Mouse (Mus musculus) erythroblast, embryonic 14.5 days (primary cell): ENCODE results near the gene Bcas3. TPM values are rescaled to one million over a fixed set of nuclear protein-coding genes. Genes with fewer than 3 reads are reported as not detected.

Experiments used
- H3K27me3 ChIP-seq: 2 replicates; pipeline ENCODE4 v1.6.1; 2012; ENCODE audit warnings: inconsistent platforms; ENCODE audit not compliant: control insufficient read depth
- H3K36me3 ChIP-seq: 2 replicates; pipeline ENCODE4 v1.6.1; 2012; ENCODE audit warnings: mild to moderate bottlenecking, inconsistent platforms; ENCODE audit not compliant: control insufficient read depth
- H3K4me1 ChIP-seq: 2 replicates; pipeline ENCODE4 v1.6.1; 2012; ENCODE audit warnings: inconsistent platforms; ENCODE audit not compliant: control insufficient read depth
- H3K4me3 ChIP-seq: replicated peaks from 2 replicates; pipeline ENCODE3; 2012; ENCODE audit warnings: moderate library complexity, mild to moderate bottlenecking, inconsistent platforms
- H3K9me3 ChIP-seq: 2 replicates; pipeline ENCODE4 v1.6.1; 2012; ENCODE audit warnings: low read length, inconsistent platforms, mixed read lengths; ENCODE audit not compliant: control insufficient read depth
- GATA1 ChIP-seq: IDR thresholded peaks from 2 replicates; pipeline ENCODE4 v1.6.1; 2012; ENCODE audit warnings: low read length, inconsistent platforms, mixed read lengths
- TAL1 ChIP-seq: IDR thresholded peaks from 3 replicates; pipeline ENCODE4 v1.6.1; 2012; ENCODE audit warnings: low read length, inconsistent platforms, mixed read lengths
- polyA plus RNA-seq: library from polyadenylated mRNA; stranded (reverse); fragments of >175 nt; gene quantifications from 2 replicates; pipeline ENCODE4 v1.2.3, GENCODE M21; 2012

The Bcas3 gene
- polyA plus RNA-seq, 1 experiment = 25.9 TPM

DNA sequence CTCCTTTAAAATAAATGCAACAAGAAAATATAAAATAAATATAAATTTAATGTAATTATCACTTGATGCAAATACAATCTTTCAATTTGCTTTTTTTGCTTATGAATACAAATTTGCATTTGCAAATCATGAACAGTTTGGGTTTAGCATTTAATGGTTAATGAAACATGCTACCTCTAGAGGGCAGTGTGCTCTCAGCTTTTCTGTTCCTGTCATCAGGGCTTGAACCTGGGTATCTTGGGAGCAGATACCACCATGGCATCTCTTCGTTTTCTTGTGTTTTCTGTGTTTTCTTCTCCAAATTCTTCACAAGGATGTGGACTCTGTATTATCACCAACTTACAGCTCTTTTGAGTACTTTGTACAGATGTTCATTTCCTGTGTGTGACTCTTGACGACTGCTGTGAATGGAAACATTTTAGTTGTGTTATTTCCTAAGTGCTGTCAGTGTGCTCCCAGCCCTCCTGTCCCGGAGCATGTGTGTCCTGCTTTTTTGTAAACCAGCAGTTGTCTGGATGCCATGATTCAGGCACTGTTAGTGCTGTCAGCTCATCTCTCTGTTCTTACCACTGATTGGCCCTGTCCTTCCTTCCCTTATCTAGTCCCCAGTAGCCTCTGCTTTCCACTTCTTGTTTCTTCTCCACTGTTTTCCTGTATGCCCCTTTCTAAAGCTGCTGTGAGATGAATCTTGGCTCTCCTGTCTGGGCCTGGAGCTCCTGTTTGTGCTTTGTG, 165.2 kb downstream of the Bcas3 start:
- Histone ChIP-seq H3K9me3 (no peaks in the 10 kb centered on the region), H3K4me1 (no peaks in the 10 kb centered on the region), H3K36me3 (no peaks in the 10 kb centered on the region), H3K27me3 (no peaks in the 10 kb centered on the region), H3K4me3 (no peak overlapping the region)
- TF ChIP-seq TAL1 (no peak), GATA1 (no peak)

DNA sequence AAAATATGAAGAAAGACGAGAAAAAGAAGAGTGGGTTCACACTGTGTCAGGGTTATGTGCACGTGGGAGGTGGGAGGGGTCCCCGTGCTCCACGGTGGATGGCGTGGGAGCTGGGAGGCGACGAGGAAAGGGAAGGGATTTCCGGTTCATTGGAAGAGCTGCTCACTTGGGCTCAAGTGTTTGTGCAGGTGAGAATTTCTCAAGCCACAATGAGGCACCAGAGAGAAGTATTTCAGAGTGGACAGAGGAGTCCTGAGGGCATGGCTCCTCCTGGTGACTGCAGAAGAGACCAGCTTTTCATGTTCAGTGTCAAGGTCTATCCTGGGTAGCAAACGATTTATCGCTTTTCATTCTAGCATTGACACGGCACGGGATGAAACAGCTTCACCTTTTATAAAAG, 167.3 kb downstream of the Bcas3 start:
- H3K27me3 ChIP-seq = peaks cover 14% of the 10 kb centered on the region
- H3K9me3 ChIP-seq = no peaks in the 10 kb centered on the region
- no peak overlapping the region for H3K4me3 ChIP-seq
- H3K4me1 ChIP-seq = no peaks in the 10 kb centered on the region
- H3K36me3 ChIP-seq = no peaks in the 10 kb centered on the region
- TF ChIP-seq GATA1 (no peak), TAL1 (no peak)

DNA sequence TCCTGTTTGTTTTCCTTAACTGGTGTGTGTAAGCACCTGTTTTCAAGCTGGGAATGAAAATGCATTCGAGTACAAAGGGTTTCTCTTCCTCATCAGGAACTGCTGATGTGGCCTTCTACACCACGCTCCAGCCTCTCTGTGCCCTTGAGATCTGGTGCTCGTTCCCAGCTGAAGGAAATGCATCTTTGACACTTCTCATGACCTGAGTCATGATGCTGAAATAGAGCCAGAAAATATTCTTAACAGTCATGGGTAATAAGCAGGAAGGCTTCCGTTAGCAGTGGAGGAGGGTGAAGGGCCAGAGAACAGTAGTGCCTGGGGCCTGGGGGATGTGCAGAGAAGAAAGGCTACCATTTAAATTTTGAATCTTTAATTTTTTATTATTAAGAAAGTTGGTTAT, 168.0 kb downstream of the Bcas3 start:
- H3K36me3 ChIP-seq = no peaks in the 10 kb centered on the region
- H3K27me3 ChIP-seq = peaks cover 21% of the 10 kb centered on the region
- no peak overlapping the region for H3K4me3 ChIP-seq
- no peaks in the 10 kb centered on the region for H3K9me3 ChIP-seq
- no peaks in the 10 kb centered on the region for H3K4me1 ChIP-seq
- TF ChIP-seq TAL1 = no peak
- no peak for TF ChIP-seq GATA1

DNA sequence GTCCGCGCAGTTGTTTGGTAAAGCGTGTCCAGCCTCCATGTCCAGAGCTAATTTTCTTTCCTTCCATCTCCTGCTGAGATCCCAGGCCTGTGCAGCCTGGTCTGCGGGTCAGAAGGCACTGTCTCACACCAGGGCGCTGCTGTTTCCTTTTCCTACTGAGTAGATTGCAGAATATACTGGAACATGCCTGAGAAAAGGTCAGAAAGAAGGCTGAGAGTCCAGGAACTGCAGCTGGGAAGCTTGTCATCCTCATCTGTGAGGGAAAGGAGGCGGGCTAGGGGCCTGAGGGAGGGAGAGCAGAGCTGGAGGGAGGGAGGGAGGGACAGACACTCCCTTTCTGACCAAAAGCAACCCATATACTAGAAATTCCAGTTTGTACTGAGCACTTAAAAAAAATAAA, 170.7 kb downstream of the Bcas3 start:
- Histone ChIP-seq H3K36me3 (no peaks in the 10 kb centered on the region), H3K4me3 (no peak overlapping the region), H3K9me3 (no peaks in the 10 kb centered on the region), H3K4me1 (no peaks in the 10 kb centered on the region), H3K27me3 (peaks cover 36% of the 10 kb centered on the region)
- TF ChIP-seq TAL1 = no peak
- TF ChIP-seq GATA1 = no peak

DNA sequence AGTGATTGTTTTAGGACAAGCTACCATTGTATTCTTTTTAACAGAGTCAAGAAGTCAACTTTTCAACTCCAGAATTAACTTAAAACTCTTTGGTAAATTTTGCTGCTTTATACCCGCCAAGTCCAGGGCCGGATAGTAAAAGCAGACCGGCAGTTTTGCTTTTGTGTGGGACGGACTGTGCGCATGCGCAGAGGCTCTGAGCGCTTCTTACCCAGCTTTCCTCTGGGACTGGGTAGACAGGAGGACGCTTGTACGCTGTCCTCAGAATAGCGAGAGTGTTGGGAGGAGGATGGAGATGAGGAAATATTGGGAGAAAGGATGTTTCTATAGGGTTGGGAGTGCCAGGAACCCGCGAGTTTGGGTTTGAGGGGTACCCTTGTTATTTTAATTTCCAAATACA, 171.2 kb downstream of the Bcas3 start:
- no peak for TF ChIP-seq TAL1
- no peak for TF ChIP-seq GATA1
- H3K4me1 ChIP-seq = peaks cover 2% of the 10 kb centered on the region
- no peaks in the 10 kb centered on the region for H3K9me3 ChIP-seq
- no peak overlapping the region for H3K4me3 ChIP-seq
- peaks cover 36% of the 10 kb centered on the region for H3K27me3 ChIP-seq
- H3K36me3 ChIP-seq = no peaks in the 10 kb centered on the region

DNA sequence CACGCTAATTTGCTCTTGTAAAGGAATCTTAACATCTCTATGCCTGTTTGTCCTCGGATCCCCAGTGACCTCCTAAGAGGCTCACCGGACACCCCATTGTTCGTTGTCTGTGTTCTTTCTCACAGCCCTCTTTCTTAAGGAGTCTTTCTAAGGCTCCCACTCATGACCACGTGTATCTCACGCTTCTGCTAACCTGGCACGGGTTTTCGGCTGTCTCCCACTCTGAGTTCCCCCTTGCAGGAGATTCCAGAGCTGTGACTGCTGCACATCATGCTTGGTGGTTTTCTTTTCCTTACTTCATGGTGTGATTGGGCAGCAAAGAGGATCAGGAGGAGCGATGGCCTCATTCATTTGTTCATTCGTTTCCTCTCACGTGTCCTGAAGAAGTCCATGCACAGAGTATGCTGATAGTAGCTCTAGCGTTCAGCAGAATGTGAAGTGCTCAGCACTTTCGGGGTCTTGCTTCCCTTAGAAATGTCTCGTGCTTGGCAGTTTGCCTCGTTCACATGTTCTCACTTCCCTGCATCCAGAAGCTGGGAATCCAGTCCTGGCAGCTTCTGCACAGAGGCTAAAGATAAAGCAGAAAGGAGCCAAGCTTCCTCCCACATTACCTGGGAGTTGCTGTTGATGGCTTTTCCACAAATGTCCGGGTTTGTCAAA, 172.0 kb downstream of the Bcas3 start:
- Histone ChIP-seq H3K27me3 (peaks cover 36% of the 10 kb centered on the region), H3K9me3 (no peaks in the 10 kb centered on the region), H3K36me3 (no peaks in the 10 kb centered on the region), H3K4me1 (peaks cover 10% of the 10 kb centered on the region), H3K4me3 (no peak overlapping the region)
- TF ChIP-seq GATA1 (no peak), TAL1 (no peak)

DNA sequence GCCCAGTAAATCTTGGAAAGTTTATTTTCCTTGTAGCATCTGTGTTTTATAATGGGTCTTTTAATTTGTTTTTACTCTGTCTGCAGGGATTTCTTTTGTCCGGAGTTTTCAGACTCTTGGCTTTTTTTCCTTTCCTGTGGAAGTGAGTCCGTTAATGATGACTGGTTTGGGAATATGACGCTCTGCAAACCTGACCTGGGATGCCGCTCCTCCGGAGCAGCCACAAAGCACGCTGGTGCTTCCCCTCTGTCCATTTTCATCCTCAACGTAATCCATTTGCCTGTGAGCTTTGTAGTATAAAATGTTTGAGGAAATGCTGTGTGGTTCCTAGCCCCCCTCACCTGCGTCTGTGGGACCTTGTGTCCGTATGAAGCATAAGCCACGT, 172.5 kb downstream of the Bcas3 start:
- Histone ChIP-seq H3K27me3 (peaks cover 36% of the 10 kb centered on the region), H3K4me1 (peaks cover 16% of the 10 kb centered on the region), H3K36me3 (no peaks in the 10 kb centered on the region), H3K4me3 (no peak overlapping the region), H3K9me3 (no peaks in the 10 kb centered on the region)
- TF ChIP-seq TAL1 (no peak), GATA1 (no peak)

DNA sequence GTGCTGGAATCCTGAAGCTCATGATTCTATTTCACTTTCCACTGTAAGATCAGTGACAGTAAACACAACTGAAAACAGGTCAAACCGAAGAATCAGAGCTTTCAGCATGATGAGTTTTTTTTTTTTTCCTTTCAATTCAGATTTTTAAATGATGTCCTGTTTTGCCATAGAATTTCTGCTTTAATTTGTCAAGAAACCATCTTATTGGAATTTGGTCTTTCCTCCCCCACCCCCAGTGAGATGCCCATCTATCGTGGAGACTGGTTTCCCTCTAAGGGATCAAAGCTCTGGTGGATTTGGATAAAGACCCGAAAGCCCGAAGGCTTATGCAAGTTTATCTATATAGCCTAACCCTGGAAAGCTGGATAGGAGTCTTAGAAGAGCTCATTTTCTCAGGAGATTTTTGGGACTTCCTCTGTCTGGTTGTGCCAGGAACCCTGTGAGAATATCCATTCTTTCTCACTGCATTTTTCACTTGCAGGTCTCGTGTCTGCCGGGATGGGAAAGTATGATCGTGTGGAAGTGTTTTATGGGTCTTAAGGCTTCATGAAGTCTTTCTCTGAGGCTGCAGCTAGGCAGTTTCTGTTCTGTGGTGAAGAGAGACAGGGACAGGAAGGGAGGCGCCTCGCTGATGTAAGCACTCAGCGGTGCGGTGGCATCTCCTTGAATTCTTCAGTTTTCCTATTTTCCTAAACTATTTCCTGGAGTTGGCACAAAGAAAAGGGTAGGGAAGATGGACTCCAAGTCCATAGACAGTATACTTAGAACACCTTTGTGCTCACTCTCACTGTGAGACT, 173.2 kb downstream of the Bcas3 start:
- no peaks in the 10 kb centered on the region for H3K36me3 ChIP-seq
- peaks cover 17% of the 10 kb centered on the region for H3K4me1 ChIP-seq
- peaks cover 36% of the 10 kb centered on the region for H3K27me3 ChIP-seq
- no peaks in the 10 kb centered on the region for H3K9me3 ChIP-seq
- H3K4me3 ChIP-seq = no peak overlapping the region
- TF ChIP-seq TAL1 (no peak), GATA1 (no peak)

DNA sequence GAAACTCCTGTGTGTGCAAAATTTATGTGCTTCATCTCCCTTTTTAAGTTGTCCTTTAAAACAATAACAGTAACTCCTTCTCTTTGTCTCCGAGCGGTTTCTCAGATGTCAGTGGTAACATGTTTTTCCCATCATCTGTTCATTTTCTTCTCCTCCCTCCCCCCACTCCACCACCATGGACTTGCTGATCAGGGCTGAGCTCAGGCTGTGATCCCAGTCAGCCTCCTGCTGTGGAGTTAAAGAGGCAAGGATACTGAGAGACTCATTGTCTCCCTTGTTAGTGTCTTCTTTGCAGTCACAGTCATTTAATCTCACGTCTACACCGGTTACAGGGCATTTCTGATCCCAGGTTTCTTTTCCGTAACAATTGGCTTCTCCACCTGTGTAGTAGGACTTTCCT, 174.3 kb downstream of the Bcas3 start:
- Histone ChIP-seq H3K4me1 (peaks cover 17% of the 10 kb centered on the region), H3K27me3 (peaks cover 36% of the 10 kb centered on the region), H3K4me3 (no peak overlapping the region), H3K9me3 (no peaks in the 10 kb centered on the region), H3K36me3 (no peaks in the 10 kb centered on the region; the same call in 1 of the 2 replicates)
- TF ChIP-seq GATA1 = no peak
- TF ChIP-seq TAL1 = no peak
